Mouse (Mus musculus) hematopoietic stem cell, adult 5-6 weeks (primary cell): ENCODE data around the gene Arhgef19. TPM values are rescaled to one million over a fixed set of nuclear protein-coding genes. Genes with fewer than 3 reads are reported as not detected.

Source experiments
- ATAC-seq, 2 experiments: fragments of 125-278 bp in 1 of 2; replicated peaks in 1 of 2; 2 replicates each; pipeline ENCODE4 v1.8.0; 2016 to 2017; ENCODE audit warnings: inconsistent platforms in 2 of 2, mild to moderate bottlenecking in 2 of 2, moderate number of reproducible peaks in 2 of 2, low read depth in 1 of 2, moderate TSS enrichment in 1 of 2; ENCODE audit not compliant: low FRiP score in 2 of 2, poor library complexity in 2 of 2, severe bottlenecking in 2 of 2, insufficient read depth in 1 of 2, low TSS enrichment in 1 of 2
- total RNA-seq: library from RNA; stranded (forward); fragments of 172-1452, 232-1000 nt; gene quantifications from 2 replicates; pipeline ENCODE4 v1.2.3, GENCODE M21; 2017

Arhgef19 gene
- total RNA-seq, 1 experiment from 2014 or later: not detected

DNA sequence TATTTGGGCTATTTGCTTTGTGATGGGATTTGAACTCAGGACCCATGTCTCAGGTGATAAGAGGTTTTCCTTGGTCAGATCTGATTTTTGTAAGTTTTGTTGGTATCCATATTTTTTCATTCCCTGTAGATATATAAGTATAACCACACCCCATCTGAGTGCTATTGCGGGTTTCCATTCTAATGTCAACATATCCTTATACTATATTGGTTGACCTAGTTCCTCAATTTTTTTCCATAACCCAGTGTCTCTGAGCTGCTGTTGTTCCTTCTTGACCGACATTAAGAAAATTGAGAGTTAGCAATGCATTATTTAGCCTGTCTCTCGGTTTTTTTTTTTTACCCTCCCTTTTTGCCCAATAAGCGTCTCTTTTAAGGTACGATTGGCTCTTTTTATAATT lies 16.5 kb upstream of the Arhgef19 start:
- no peak; a peak in 1 of 4 replicates for ATAC-seq

DNA sequence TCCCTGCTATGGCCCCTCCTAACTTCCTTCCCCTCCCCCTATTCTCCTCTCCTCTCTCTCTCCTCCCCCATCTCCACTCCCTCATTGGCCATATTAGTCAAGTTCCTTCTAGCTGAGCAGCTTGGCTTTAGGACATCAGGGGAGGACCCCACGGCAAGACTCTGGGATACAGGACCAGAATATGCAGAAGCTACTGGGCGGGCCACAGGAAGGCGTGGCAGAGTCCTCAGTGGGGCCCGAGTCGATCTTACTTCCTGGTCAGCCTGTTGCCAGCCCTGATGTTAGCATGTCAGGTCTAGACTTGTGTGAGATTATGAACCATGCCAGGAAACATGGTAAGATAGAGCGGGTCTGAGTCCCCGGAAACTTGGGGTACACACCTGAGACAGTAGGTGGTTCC lies 10.6 kb upstream of the Arhgef19 start:
- no peak for ATAC-seq

DNA sequence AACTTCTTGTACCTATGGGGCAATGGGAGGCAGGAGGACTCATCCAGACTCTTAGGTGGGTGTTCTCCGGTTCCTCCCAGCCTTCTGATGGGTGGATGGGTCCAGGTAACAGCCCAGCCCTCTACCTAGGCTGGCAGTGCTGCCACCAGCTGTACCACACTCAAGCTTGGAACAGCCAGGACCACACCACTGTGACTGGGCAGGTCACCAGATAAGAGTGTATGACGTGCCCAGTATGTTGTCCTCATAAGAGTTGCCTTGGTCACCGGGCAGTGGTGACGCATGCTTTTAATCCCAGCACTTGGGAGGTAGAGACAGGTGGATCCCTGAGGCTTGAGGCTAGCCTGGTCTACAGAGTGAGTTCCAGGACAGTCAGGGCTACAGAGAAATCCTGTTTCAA lies 6.1 kb upstream of the Arhgef19 start:
- ATAC-seq: no peak

DNA sequence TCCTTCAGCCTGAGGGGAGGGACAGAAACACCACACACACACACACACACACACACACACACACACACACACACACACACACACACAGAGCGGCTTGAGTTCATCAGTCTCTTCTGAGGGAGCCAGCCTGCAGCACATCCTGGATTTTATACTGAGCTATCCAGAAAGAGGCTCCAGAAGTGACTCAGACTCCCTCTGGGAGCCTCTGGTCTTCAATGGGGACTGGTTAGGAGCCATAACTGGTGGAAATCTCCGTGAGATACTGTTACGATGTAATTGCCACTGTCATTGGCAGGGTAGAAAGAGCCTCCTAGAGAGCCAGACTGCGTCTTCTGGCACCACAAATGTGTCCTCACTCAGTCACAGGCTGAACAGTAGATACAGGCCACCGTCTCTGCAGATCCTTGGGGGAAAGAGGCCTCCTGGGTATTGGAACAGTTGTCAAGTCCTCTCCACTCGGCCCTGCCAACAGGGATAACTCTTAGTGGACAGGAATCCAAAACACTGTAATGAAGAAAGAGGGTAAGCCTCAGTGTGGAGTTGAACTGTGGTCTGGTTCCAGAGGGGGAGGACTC lies 3.7 kb upstream of the Arhgef19 start:
- ATAC-seq: no peak

DNA sequence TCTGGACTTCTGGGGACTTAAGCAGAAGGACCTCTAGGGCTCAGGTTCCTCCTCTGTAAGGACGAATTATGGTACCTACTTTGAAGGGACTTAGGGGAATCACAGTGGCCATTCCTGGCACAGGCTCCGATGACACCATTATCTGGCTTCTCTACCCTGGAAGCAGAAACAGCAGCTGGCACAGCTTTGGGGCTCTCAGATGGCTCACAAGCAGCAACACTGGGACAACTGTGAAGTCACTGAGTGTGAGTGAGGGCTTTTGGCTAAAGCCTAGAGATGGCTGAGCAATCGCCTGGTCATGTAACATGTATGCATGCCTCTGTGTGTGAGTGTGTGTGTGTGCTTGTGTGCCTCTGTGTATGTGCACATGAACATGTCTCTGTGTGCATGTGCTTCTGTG lies 2.4 kb upstream of the Arhgef19 start:
- no peak for ATAC-seq

DNA sequence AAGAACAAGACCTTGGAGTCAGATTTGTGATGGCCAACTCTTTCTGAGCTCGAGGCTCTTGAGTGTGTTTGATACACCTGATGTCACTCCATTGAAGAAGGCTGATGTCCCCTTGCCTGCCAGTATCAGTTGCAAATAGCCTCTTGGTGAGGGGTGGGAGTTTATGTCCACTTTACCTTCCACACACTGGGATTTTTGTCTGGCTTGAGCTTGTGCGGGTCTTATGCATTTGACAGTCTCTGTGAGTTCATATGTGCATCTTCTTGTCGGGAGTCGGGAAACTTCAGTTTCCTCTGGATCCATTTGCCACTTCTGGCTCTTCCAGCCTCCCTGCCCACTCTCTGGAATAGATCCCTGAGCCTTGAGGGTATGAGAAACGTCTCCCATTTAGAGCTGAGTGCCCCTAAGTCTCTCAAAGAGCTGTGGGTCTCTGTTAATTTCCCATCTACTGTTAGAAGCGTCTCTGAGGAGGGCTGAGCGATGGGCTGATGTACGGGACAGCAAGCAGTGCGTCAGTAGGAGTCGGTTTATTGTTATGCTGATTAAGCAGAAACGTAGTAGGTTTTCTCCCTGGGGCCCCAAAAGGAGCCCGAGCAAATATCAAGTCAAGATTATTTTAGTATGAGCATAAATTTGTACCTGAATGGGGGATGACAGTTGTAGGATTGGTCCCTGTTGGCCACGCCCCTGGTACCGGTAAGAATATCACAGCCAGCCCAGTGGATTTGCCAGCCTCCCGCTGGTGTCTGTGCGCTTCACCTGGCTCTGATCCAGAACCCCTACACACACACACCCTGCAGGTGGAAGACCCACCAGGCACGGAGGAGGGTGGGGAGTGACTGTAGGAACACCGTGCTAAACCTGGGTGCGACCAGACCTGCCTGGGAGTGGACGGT lies 559 bp upstream of the Arhgef19 start:
- ATAC-seq: no peak

DNA sequence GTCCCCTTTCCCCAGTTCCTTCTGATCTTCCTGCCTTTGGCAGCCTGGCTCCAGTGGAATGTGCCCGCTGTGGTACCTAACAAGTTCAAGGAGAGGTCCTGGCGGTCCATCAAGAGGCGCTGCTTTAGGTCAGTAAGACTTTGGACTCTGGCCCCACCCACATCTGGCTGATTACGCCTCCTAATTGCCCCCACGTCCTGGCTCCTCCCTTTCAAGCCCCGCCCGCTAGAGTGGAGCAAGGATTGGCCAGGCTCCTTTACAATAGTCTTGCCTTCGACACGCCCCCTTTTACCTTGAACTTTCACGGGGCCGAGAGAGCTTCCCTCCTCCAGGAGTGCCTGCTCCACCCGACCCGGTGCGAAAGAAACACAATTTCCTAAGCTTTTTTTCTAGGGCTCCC lies 1.3 kb downstream of the Arhgef19 start:
- ATAC-seq: no peak

DNA sequence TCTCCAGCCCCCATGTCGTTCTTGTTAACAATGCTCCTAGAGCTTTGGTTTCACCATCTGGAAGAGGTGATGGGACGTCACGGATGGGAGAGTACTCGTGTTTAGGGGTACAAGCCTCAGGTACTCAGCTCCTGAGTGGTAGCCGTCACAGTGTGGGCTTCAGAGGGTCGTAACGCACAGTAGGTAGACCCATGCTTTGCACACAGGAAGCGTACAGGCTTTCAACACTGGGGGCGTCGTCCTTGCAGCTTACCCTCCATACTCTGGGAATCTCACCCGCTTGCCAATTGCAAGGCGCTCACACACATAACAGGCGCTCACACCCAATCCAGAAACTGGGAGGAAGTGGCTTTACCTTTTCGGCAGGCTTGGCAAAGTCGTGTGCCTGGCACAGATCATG lies 2.6 kb downstream of the Arhgef19 start:
- ATAC-seq: no peak

DNA sequence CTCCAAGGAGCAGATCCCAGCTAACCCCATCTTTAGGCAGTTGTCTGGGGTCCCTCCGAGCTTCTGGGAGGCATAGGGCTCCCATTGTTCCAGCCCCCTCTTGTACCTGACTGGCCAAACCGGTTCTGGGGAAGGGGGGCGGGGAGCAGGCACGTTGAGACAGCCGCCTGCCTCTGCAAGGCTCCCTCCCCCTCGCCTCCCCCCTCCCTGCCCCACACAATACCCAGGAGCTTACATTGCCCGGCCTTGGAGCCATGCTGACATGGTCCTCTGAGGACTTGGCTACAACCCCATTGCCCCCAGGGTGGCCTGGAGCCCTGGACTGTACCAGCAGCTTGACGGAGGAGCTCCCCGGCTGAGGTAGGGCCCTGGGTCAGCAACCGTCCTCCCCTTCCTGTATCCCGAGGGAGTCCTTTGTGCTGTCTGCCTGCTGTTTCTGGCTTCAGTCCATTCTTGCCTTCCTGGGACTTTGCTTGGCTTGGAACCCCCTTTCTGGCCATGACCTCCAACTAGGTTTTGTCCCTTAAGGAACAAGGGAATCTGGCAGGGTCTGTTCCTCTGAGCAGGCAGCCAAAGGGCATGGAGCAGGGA lies 3.4 kb downstream of the Arhgef19 start:
- ATAC-seq: no peak

DNA sequence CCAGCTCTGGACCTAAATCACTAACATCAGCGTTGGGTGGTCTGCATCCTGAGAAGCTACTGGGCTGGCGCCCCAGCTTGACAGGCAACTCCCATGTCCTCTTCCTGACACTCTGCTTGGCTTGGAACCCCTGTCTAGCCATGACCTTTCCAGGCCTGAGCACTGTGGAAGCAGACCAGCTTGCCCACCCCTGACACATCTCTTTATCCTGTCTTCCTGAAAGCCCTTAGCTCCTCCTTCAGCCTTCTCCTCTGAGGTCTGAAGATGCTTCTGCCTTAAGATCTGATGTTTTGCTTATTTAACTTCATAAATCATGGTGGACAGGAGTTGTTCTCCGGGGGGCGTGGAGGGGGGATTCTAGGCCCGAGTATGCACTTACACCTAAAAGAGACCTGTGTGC lies 4.3 kb downstream of the Arhgef19 start:
- ATAC-seq: no peak

DNA sequence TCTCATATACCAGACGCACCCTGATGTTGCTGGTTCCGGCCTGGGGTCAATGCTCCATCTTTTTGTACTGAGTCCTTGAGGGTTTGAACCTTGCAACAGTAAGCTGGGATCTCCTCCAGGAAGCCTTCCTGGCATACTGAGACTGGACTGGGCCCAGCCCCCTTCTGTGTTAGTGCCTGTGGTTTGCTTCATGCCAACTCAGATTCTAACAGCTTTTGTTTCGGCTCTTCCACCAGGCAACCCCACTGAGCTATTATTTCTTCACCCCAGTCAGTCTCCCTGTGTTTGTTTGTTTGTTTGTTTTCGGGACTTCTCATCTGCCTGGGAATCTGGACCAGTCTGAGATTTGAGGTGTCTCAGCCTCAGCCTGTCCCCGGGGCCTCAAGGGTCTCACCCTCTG lies 5.1 kb downstream of the Arhgef19 start:
- ATAC-seq: no peak

DNA sequence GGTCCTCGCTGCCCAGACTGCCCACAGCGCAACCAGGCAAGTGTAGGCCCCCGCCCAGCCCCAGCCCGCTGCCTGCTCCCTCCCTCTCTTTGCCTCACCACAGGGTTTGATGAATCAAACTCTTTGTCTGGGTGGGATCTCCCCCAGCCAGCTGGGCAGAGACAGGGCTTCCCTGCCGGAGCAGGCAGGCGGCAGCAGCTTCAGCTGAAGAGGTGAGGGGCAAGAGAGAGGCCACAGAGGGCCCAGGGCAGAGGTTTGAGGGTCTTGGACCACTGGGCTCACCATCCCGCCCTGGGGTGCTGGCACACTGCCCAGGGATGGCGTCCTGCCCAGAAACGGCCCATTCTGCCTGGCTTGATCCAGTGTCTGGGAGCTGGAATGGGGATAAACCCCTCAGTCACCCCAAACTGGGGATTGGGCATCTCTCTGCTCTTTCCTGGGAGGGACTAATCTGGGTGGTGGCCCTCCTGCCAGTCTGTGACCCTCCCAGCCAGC lies 5.7 kb downstream of the Arhgef19 start:
- ATAC-seq: no peak

DNA sequence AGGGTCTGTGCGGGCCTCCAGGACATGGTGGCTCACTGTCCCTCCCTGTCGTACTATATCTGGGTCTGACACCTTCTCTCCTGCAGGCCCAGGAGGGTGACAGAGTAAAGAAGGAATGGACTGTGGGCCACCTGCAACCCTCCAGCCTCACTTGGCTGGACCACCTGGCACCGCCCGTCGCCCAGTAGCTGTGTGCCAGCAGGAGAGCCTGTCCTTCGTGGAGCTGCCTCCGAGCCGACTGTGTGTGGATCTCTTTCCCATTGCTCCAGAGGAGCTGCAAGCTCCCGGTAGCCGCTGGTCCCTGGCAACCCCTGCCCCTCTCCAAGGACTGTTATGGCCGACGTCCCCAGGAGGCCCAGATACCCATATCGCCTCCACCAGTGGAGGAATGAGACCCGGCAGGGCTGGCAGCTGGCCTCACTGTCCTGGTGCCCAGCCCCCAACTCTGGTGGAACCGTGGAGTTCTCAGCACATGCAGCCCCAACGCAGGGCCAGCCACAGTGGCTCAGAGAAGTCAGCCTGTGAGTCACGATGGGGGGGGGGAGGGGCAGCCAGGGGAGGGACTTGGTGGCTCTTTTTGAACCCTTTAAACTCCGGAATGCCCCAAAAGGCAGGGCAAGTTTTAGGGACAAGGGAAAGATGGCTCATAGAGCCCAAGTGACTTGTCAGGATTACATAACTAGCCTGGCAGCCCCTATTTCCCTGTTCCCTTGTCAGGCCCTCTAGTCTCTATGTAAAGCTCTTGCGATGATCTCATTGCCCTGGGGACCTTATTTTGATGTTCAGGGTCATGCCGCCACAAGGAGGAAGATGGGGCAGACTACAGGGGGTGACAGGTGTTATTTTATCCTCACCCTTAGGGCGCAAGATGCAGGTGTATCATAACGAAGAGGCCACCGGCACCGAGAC lies 7.0 kb downstream of the Arhgef19 start:
- no peak for ATAC-seq

DNA sequence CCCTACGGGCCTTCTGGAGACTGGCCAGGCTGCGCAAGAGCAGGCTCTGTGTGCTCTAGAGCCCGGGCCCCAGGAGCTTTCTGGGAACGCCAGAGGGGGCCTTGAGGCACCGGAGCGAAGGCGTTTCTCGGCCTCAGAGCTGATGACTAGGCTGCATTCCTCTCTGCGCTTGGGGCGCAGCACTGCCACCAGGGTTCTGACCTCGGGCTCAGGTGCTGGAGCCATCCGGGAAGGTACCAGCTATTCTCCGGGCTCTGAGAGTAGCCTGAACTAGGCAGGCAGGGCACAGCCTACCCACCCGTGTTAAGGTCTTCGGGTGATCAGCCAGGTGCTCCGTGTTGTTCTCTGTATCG lies 7.7 kb downstream of the Arhgef19 start:
- ATAC-seq: no peak; a peak in 1 of 4 replicates

DNA sequence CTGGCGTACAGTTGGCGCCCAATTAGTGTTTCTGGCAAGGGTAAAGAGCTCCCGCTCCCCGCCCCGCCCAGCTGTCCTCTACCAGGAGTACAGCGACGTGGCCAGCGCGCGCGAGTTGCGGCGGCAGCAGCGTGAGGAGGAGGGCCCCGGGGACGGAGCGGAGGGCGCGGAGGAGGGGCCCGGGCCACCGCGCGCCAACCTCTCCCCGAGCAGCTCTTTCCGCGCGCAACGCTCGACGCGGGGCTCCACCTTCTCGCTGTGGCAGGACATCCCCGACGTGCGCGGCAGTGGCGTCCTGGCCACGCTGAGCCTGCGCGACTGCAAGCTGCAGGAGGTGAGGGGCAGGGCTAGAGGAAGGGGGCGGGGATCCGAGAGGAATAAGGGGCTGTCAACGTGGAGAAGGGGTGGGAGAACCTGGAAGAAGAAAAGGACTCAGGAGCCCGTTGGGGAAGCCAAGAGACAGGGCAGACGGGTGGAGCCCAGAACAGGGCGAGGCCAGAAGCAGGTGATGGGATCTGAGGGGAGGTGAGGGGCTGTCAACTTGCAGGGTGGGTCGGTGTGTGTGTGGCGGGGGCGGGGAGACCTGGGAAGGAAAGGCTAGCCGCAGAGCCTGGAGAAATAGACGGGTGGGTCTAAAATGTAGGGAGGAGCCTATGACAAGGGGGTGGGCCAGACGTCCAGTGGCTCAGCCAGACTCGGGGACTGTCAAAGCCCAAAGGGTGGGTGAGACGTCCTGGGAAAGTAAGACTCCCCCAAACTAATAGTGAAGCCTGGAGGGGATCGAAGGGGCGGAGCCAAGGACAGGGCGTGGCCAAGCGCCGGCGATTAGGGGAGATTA lies 8.7 kb downstream of the Arhgef19 start:
- peak in 1 of 2 experiments; percentile 21; a peak in 1 of 4 replicates for ATAC-seq

DNA sequence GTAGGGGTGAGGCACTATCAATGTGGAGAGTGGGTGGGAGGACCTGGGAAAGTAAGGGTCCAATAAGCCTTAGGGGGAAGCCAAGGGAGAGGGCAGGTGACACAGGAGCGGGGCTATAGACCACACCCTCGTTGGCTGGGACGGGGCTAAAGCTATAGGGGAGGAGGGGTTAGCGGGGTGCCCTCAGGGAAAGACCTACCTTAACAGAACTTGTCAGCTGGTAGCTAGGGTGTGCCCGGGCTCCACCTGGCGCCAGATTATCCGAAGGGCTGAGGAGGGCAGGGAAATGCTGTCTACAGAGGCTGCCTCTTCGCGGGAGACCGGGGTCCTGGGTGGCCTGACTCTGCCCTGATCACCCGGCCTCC lies 9.3 kb downstream of the Arhgef19 start:
- no peak for ATAC-seq

DNA sequence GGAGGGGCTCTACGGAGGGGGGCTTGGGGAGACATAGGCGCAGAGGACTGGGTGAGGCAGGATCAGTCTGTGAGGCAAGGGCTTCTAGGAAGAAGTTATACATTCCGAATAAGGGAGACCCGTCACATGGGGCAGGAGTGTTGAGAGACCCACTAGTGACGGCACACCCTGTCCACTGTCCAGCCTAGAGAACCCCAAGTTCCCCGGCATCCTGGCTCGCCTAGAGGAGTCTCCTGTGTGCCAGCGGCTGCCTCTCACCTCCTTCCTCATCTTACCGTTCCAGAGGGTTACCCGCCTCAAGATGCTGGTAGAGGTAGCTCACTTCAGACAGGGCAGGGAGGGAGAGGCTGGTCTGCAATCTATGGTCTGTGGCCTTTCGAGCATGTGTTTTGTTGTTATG lies 10.1 kb downstream of the Arhgef19 start:
- ATAC-seq: no peak
